Mouse (Mus musculus) right cerebral cortex, postnatal 10 days (tissue): Measurements from ENCODE around the gene Krt23.

ENCODE experiments used
- DNase-seq, 2 experiments: peaks; one replicate each; pipeline ENCODE4 v3.0.0; 2021; ENCODE audit warnings: low spot score in 2 of 2

Krt23 gene

GRCm38 (mm10) chr11:99492733-99493573 is at the start of gene Krt23:
Gene Krt23, minus strand, starts transcription at chr11:99493137.
- no peak for DNase-seq

GRCm38 (mm10) chr11:99539721-99540120 is 46.8 kb upstream of the Krt23 start:
- peak; percentile 51 to 60 for DNase-seq

- DNase-seq = no peak
These were observed 28.4 kb upstream of the Krt23 start, which contains the start of gene Krt39 for GRCm38 (mm10) chr11:99521288-99521860. Gene Krt39, minus strand, starts transcription at chr11:99521338.

GRCm38 (mm10) chr11:99514098-99514497 is 21.2 kb upstream of the Krt23 start:
- no peak for DNase-seq

GRCm38 (mm10) chr11:99500095-99500805 is 7.3 kb upstream of the Krt23 start:
- no peak for DNase-seq

- no peak for DNase-seq
These were observed 3.5 kb upstream of the Krt23 start for GRCm38 (mm10) chr11:99496460-99496859.

GRCm38 (mm10) chr11:99494741-99495140 is 1.8 kb upstream of the Krt23 start:
- DNase-seq = no peak

- DNase-seq = no peak
These were observed 575 bp upstream of the Krt23 start for GRCm38 (mm10) chr11:99493574-99493850.

- DNase-seq = no peak
These were observed 1.9 kb downstream of the Krt23 start for GRCm38 (mm10) chr11:99491040-99491439.

- DNase-seq = no peak
These were observed 2.3 kb downstream of the Krt23 start for GRCm38 (mm10) chr11:99490624-99491023.

GRCm38 (mm10) chr11:99489233-99489632 is 3.7 kb downstream of the Krt23 start:
- no peak for DNase-seq

GRCm38 (mm10) chr11:99474981-99475380 is 18.0 kb downstream of the Krt23 start:
- DNase-seq = no peak

GRCm38 (mm10) chr11:99473433-99473832 is 19.5 kb downstream of the Krt23 start:
- no peak for DNase-seq

- DNase-seq = no peak
These were observed 20.5 kb downstream of the Krt23 start for GRCm38 (mm10) chr11:99472405-99472804.

- DNase-seq = no peak
These were observed 21.0 kb downstream of the Krt23 start for GRCm38 (mm10) chr11:99471946-99472345.

- DNase-seq = no peak
These were observed 23.7 kb downstream of the Krt23 start for GRCm38 (mm10) chr11:99469228-99469627.

- DNase-seq = no peak
These were observed 24.4 kb downstream of the Krt23 start for GRCm38 (mm10) chr11:99468566-99468965.

GRCm38 (mm10) chr11:99466316-99466715 is 26.6 kb downstream of the Krt23 start:
- peak; percentile 53 to 58 for DNase-seq

GRCm38 (mm10) chr11:99464836-99465235 is 28.1 kb downstream of the Krt23 start:
- DNase-seq = peak; percentile 85 to 92

GRCm38 (mm10) chr11:99463155-99463554 is 29.8 kb downstream of the Krt23 start:
- peak; percentile 72 to 83 for DNase-seq

- DNase-seq = no peak
These were observed 31.2 kb downstream of the Krt23 start for GRCm38 (mm10) chr11:99461736-99462135.

- DNase-seq = no peak
These were observed 34.0 kb downstream of the Krt23 start for GRCm38 (mm10) chr11:99458887-99459286.

GRCm38 (mm10) chr11:99454759-99455158 is 38.2 kb downstream of the Krt23 start:
- DNase-seq = no peak
